Mouse (Mus musculus): ENCODE results near the gene Gm48552. TPM values are rescaled to one million over a fixed set of nuclear protein-coding genes. Genes with fewer than 3 reads are reported as not detected.
A peak's percentile ranks its signal among the peaks of the same experiment; 100 is the strongest.

Gm48552 gene
- total and polyA plus RNA-seq, 3 experiments: 0.46 to 1.1 (median 0.98) TPM

- TF ChIP-seq CHD2 (IDR thresholded peaks at IDR 0.05; ENCODE audit: low read length) (no peak), NELFE (IDR thresholded peaks at IDR 0.05; ENCODE audit: low read depth, low read length) (no peak), CTCF (conservative IDR thresholded peaks at IDR 0.05 in 1 of 2, IDR thresholded peaks at IDR 0.05 in 1 of 2; ENCODE audit: low read depth in 2 of 2, low read length in 2 of 2) (no peak)
- Histone ChIP-seq H3K4me3 (replicated peaks in 1 of 3; ENCODE audit: low read depth in 2 of 3, low read length in 2 of 3, poor library complexity in 1 of 3) (no peak overlapping the region), H3K27me3 (replicated peaks) (no peaks in the 10 kb centered on the region), H3K4me2 (ENCODE audit: insufficient read depth, low read depth, poor library complexity, severe bottlenecking) (no peak overlapping the region), H3K4me1 (ENCODE audit: control insufficient read depth in 1 of 2, insufficient read depth in 2 of 2) (peaks cover 24 to 49% of the 10 kb centered on the region in 2 experiments), H3K9ac (ENCODE audit: insufficient read depth, low read depth) (no peak overlapping the region), H3K79me2 (replicated peaks; ENCODE audit: control insufficient read depth, extremely low read depth, insufficient read depth, poor library complexity, severe bottlenecking) (no peaks in the 10 kb centered on the region), H3K36me3 (replicated peaks in 1 of 2; ENCODE audit: control insufficient read depth in 1 of 2, insufficient read depth in 1 of 2, low read length in 1 of 2) (peaks cover 71 to 74% of the 10 kb centered on the region in 2 experiments), H3K27ac (ENCODE audit: insufficient read depth, low read depth) (no peak overlapping the region), H3K9me3 (replicated peaks; ENCODE audit: low read length) (no peaks in the 10 kb centered on the region)
- in situ Hi-C loops (cut with MboI; ENCODE audit: low pct_ligation_motif_present, low pct_unique_long_range_greater_than_20kb, low sequenced_read_pairs): loop anchor here (5.0 kb wide), 1 partner anchor 38 kb away; no protein-coding TSS in a partner anchor
- dilution Hi-C loops (cut with MboI; ENCODE audit: extremely low pct_ligation_motif_present, extremely low pct_unique_long_range_greater_than_20kb, low sequenced_read_pairs): no loop called here
- DNase-seq (ENCODE audit: extremely low read depth): no peak
Measured at GRCm38 (mm10) chr10:81404720-81405119, 15.9 kb downstream of the Gm48552 start.

GRCm38 (mm10) chr10:81405588-81406201 lies 16.9 kb downstream of the Gm48552 start:
- H3K27ac ChIP-seq (ENCODE audit: insufficient read depth, low read depth): peak overlapping the region; percentile 59
- H3K79me2 ChIP-seq (replicated peaks; ENCODE audit: control insufficient read depth, extremely low read depth, insufficient read depth, poor library complexity, severe bottlenecking): no peaks in the 10 kb centered on the region
- no peaks in the 10 kb centered on the region for H3K27me3 ChIP-seq (replicated peaks)
- H3K4me2 ChIP-seq (ENCODE audit: insufficient read depth, low read depth, poor library complexity, severe bottlenecking): no peak overlapping the region
- H3K4me3 ChIP-seq (replicated peaks in 1 of 3; ENCODE audit: low read depth in 2 of 3, low read length in 2 of 3, poor library complexity in 1 of 3): no peak overlapping the region
- dilution Hi-C loops (cut with MboI; ENCODE audit: extremely low pct_ligation_motif_present, extremely low pct_unique_long_range_greater_than_20kb, low sequenced_read_pairs) (no loop called here), in situ Hi-C loops (cut with MboI; ENCODE audit: low pct_ligation_motif_present, low pct_unique_long_range_greater_than_20kb, low sequenced_read_pairs) (loop anchor here (5.0 kb wide), 1 partner anchor 37 kb away; no protein-coding TSS in a partner anchor)
- H3K4me1 ChIP-seq (ENCODE audit: control insufficient read depth in 1 of 2, insufficient read depth in 2 of 2): peaks cover 32 to 59% of the 10 kb centered on the region in 2 experiments
- no peak overlapping the region for H3K9ac ChIP-seq (ENCODE audit: insufficient read depth, low read depth)
- peak; percentile 71 for DNase-seq (ENCODE audit: extremely low read depth)
- H3K36me3 ChIP-seq (replicated peaks in 1 of 2; ENCODE audit: control insufficient read depth in 1 of 2, insufficient read depth in 1 of 2, low read length in 1 of 2): peaks cover 62 to 64% of the 10 kb centered on the region in 2 experiments
- no peaks in the 10 kb centered on the region for H3K9me3 ChIP-seq (replicated peaks; ENCODE audit: low read length)
- TF ChIP-seq E2F4 (IDR thresholded peaks at IDR 0.05; ENCODE audit: insufficient replicate concordance, low read depth, low read length) (no peak), RAD21 (IDR thresholded peaks at IDR 0.05; ENCODE audit: low read depth, low read length) (peak; percentile 22), POLR2AphosphoS2 (IDR thresholded peaks at IDR 0.05; ENCODE audit: low read depth, low read length) (no peak), CTCF (conservative IDR thresholded peaks at IDR 0.05 in 1 of 2, IDR thresholded peaks at IDR 0.05 in 1 of 2; ENCODE audit: low read depth in 2 of 2, low read length in 2 of 2) (peak; percentile 79 to 83), ETS1 (conservative IDR thresholded peaks at IDR 0.05; ENCODE audit: low read depth, low read length) (no peak), CHD1 (IDR thresholded peaks at IDR 0.05; ENCODE audit: low read depth, low read length) (no peak), MAZ (IDR thresholded peaks at IDR 0.05; ENCODE audit: low read depth, low read length) (no peak), MEF2A (IDR thresholded peaks at IDR 0.05; ENCODE audit: borderline replicate concordance, low read depth, low read length) (no peak), HCFC1 (IDR thresholded peaks at IDR 0.05; ENCODE audit: low read depth, low read length) (no peak), MAFK (IDR thresholded peaks at IDR 0.05; ENCODE audit: insufficient replicate concordance, low read length) (no peak), SMC3 (IDR thresholded peaks at IDR 0.05; ENCODE audit: low read depth, low read length) (peak; percentile 39), POLR2A (IDR thresholded peaks at IDR 0.05; ENCODE audit: low read depth, low read length) (no peak), CHD2 (IDR thresholded peaks at IDR 0.05; ENCODE audit: low read length) (no peak), JUN (IDR thresholded peaks at IDR 0.05; ENCODE audit: insufficient read depth, low read depth, low read length) (no peak), NELFE (IDR thresholded peaks at IDR 0.05; ENCODE audit: low read depth, low read length) (no peak), BHLHE40 (IDR thresholded peaks at IDR 0.05; ENCODE audit: low read depth, low read length) (no peak), MXI1 (IDR thresholded peaks at IDR 0.05; ENCODE audit: low read depth, low read length) (no peak), USF2 (conservative IDR thresholded peaks at IDR 0.05; ENCODE audit: low read depth, low read length) (no peak), USF1 (IDR thresholded peaks at IDR 0.05; ENCODE audit: low read depth, low read length) (no peak), ZKSCAN1 (IDR thresholded peaks at IDR 0.05; ENCODE audit: borderline replicate concordance, low read depth, low read length) (no peak), GABPA (IDR thresholded peaks at IDR 0.05; ENCODE audit: insufficient replicate concordance, low read depth, low read length) (no peak), JUND (conservative IDR thresholded peaks at IDR 0.05; ENCODE audit: low read depth, low read length) (no peak), TCF12 (IDR thresholded peaks at IDR 0.05; ENCODE audit: low read depth, low read length) (no peak), MYC (IDR thresholded peaks at IDR 0.05; ENCODE audit: low read depth, low read length) (no peak)
